Mouse (Mus musculus): Measurements from ENCODE around the gene Pcgf3. TPM values are rescaled to one million over a fixed set of nuclear protein-coding genes. Genes with fewer than 3 reads are reported as not detected.

Gene Pcgf3
- polyA plus RNA-seq, 1 experiment from 2014 or later: 34.7 TPM

Other genes with a start within 250 kb of the Pcgf3 start
- gene Dr1, start 192.3 kb upstream of the Pcgf3 start, polyA plus RNA-seq (2016; fragmentation: Nextera tagmentation; extraction: Ambion mirVana): 47.6 and 51.8 TPM in 2 replicates
- 6.2 and 6.9 TPM in 2 replicates for gene Pigg, start 148.6 kb upstream of the Pcgf3 start, polyA plus RNA-seq (2016; fragmentation: Nextera tagmentation; extraction: Ambion mirVana)
- gene Gm42517, start 93.3 kb upstream of the Pcgf3 start, polyA plus RNA-seq (2016; fragmentation: Nextera tagmentation; extraction: Ambion mirVana): not detected in 2 replicates
- 0.26 and 0.31 TPM in 2 replicates for gene Pde6b, start 72.8 kb upstream of the Pcgf3 start, polyA plus RNA-seq (2016; fragmentation: Nextera tagmentation; extraction: Ambion mirVana)
- 453 and 457 TPM in 2 replicates for gene Atp5k, start 26.8 kb upstream of the Pcgf3 start, polyA plus RNA-seq (2016; fragmentation: Nextera tagmentation; extraction: Ambion mirVana)
- gene Mfsd7a, start 12.3 kb upstream of the Pcgf3 start, polyA plus RNA-seq (2016; fragmentation: Nextera tagmentation; extraction: Ambion mirVana): 0.18 TPM in 2 replicates
- 3.5 and 4.3 TPM in 2 replicates for gene Cplx1, start 88.8 kb downstream of the Pcgf3 start, polyA plus RNA-seq (2016; fragmentation: Nextera tagmentation; extraction: Ambion mirVana)
- gene Gak, start 168.5 kb downstream of the Pcgf3 start, polyA plus RNA-seq (2016; fragmentation: Nextera tagmentation; extraction: Ambion mirVana): 53.5 and 55.2 TPM in 2 replicates
- 22.3 and 22.6 TPM in 2 replicates for gene Tmem175, start 168.5 kb downstream of the Pcgf3 start, polyA plus RNA-seq (2016; fragmentation: Nextera tagmentation; extraction: Ambion mirVana)
- gene Idua, start 199.1 kb downstream of the Pcgf3 start, polyA plus RNA-seq (2016; fragmentation: Nextera tagmentation; extraction: Ambion mirVana): 13.4 and 14.5 TPM in 2 replicates
- gene Dgkq, start 208.4 kb downstream of the Pcgf3 start, polyA plus RNA-seq (2016; fragmentation: Nextera tagmentation; extraction: Ambion mirVana): 16.6 and 18.8 TPM in 2 replicates
- 1.3 and 1.8 TPM in 2 replicates for gene Slc26a1, start 214.3 kb downstream of the Pcgf3 start, polyA plus RNA-seq (2016; fragmentation: Nextera tagmentation; extraction: Ambion mirVana)
- 45.4 and 46.8 TPM in 2 replicates for gene Fgfrl1, start 231.2 kb downstream of the Pcgf3 start, polyA plus RNA-seq (2016; fragmentation: Nextera tagmentation; extraction: Ambion mirVana)